Mouse (Mus musculus): Measurements from ENCODE around the gene Zcchc7.

DNA sequence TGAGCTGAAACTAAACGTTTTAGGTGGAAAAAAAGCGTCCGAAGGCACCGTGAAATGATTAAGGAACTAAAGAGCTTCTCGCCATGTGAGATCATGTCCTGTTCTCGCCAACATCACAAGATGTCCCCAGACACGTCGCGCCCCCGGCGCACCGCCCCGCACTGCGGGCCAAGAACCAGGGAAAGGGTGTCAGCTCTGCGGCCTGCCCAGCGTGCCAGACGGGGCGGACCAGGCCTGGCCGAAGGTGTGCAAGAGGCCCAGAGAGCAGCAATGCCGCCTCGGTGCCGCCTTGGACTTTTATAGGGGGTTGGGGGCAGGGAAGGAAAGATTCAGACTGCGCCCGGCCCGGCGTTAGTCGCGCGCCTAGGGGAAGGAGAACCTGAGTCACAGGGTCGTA lies 45.0 kb upstream of the Zcchc7 start:
- TF ChIP-seq CTCF (IDR thresholded peaks at IDR 0.05; ENCODE audit: extremely low read depth, insufficient read length, insufficient replicate concordance, low read depth, low read length) (no peak), POLR2A (IDR thresholded peaks at IDR 0.05; ENCODE audit: low read depth, low read length) (no peak)

Measured in small intestine, adult 2 months (tissue).